Mouse (Mus musculus) neutrophil, adult 5-6 weeks (primary cell): ENCODE data around the gene Lztr1. TPM values are rescaled to one million over a fixed set of nuclear protein-coding genes. Genes with fewer than 3 reads are reported as not detected.
"Not testable (repeated sequence)": the region's sequence is repeated elsewhere in the genome, so short reads cannot be mapped to it uniquely, and the experiment has no call there.

Source experiments
- ATAC-seq: fragments of 151-379, 151-347 bp; 2 replicates; pipeline ENCODE4 v1.8.0; 2017; ENCODE audit warnings: mild to moderate bottlenecking, moderate TSS enrichment; ENCODE audit not compliant: insufficient number of reproducible peaks, poor library complexity, low FRiP score, severe bottlenecking; ENCODE audit errors: extremely low read depth
- total RNA-seq: library from RNA; stranded (forward); fragments of 200-1000 nt; gene quantifications from 2 replicates; pipeline ENCODE4 v1.2.3, GENCODE M21; 2017

Lztr1 gene
- total RNA-seq, 1 experiment from 2014 or later: 33.9 TPM

DNA sequence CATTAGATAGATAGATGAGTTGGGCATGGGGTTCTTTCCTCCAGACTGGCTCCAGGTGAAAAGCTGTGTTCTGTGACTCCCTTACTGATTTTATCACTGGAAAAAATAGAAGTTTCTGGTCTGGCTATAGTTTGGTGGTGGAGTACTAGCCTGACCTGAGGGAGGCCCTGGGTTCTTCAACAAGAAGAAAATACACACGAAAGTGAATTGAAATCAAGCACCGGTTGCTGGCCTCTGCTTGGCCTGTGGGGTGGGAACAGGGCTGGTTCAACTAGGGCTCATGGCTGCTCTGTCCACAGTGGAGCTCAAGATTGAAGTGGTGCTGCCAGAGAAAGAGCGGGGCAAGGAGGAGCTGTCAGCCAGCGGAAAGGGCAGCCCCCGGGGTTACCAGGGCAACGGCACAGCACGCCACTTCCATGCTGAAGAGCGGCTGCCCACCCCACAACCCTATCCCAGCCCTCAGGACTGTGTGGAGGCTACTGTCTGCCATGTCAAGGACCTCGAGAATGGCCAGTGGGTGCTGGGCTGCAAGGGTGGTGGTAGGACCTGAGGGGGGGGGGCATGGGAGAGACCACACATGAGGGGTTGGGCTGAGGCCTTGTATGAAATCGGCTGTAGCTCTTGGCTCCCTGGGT is 9.1 kb upstream of the Lztr1 start:
- ATAC-seq: no peak

DNA sequence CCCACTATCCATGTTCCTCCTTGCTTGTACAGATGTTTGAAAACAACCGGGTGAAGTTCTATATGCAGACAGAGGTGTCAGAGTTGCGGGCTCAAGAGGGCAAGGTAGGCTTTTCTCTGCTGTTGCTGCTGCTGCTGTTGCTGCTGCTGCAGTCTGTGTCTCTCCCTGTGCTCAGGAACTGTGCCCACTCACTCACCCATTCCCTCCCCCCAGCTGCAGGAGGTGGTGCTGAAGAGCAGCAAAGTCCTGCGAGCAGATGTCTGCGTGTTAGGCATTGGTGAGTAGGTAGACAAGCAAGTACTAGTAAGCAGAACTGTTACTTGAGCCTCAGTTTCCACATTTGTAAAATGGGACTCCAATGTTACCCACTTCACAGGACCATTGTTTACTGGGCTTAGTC is 5.8 kb upstream of the Lztr1 start:
- ATAC-seq: no peak

GRCm38 (mm10) chr16:17507018-17507552 is 1.4 kb upstream of the Lztr1 start:
- ATAC-seq: no peak

DNA sequence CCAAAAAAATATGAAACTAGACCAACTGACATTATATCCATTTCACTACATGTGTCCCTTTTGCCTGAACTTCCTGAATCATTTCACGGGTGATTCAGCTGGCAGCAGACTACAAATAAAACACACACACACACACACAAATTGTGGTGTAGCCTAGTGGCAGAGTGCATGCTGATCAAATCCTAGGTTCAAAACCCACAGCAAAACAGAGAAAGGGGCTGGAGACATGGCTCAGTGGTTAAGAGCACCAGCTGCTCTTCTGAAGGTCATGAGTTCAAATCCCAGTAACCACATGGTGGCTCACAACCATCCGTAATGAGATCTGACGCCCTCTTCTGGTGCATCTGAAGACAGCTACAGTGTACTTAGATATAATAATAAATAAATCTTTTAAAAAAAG is 457 bp upstream of the Lztr1 start:
- ATAC-seq: not testable (repeated sequence)

DNA sequence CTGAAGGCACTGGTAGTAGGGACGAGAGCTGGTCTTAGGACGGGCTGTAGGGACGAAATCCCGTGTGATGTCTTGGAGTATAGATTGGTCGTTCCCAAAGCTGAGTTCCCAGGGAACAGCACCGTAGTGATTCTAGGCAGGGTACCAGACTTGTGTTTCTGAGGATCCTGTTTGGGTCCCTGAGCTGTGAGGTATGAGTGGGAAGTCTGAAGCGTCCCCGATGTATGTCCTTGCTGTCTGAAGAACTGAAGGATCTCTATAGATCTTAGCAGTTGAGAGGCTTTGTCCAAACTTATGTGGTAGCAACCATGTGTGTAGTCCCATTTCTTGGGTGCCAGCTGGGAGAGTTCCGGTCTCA is 731 bp downstream of the Lztr1 start:
- no peak for ATAC-seq

GRCm38 (mm10) chr16:17510143-17510542 is 1.7 kb downstream of the Lztr1 start:
- ATAC-seq: no peak

- no peak for ATAC-seq
Observed at GRCm38 (mm10) chr16:17510686-17511085, 2.2 kb downstream of the Lztr1 start.

GRCm38 (mm10) chr16:17511431-17511830 is 2.9 kb downstream of the Lztr1 start:
- ATAC-seq: no peak

DNA sequence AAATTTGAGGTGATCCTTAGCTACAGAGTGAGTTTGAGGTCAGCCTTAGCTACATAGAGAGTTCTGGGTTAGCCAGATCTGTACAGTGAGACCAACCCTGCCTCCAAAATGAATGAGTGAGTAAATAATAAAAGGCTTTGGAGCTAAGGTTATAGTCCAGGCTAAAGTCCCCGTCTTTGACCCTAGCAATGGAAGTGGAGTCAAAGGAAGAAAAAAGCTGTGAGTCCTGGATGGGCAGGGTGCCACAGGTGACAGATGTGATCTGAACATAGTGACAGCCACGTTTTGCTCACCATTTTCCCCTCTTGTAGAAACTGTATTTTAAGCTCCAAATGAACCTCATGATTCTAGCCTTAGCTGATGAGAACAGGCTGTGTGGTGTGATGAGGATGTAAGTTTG is 10.4 kb downstream of the Lztr1 start:
- no peak for ATAC-seq

DNA sequence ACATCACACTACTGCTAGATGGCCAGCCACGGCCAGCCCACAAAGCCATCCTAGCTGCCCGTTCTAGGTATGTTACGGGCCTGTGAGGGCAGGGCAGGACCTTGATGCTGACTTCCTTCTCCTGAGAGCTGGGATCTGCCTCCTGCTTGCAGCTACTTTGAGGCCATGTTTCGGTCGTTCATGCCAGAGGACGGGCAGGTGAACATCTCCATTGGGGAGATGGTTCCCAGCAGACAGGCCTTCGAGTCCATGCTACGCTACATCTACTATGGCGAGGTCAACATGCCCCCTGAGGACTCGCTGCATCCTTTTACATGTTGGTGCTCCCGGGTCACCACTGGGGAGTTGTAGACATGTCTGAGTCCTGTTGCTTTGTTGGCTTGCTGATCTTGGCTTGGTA is 15.7 kb downstream of the Lztr1 start:
- ATAC-seq: no peak

DNA sequence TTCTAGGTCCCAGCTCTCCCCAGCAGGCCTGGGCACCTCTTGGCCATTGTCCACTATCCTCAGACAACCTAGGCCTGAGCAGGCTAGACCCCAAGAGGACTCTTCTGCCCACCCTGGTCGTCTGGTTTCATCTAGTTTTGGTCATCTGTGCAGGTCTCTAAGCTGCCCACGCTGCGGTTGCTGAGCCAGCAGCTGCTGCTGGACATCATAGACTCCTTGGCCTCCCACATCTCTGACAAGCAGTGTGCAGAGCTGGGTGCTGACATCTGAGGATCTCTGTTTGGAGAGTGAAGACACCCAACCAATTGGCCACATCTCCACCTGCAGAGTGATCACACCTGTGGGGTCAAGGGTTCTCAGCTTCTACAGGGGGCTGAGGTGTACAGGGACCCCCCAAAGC is 17.0 kb downstream of the Lztr1 start:
- ATAC-seq: no peak

DNA sequence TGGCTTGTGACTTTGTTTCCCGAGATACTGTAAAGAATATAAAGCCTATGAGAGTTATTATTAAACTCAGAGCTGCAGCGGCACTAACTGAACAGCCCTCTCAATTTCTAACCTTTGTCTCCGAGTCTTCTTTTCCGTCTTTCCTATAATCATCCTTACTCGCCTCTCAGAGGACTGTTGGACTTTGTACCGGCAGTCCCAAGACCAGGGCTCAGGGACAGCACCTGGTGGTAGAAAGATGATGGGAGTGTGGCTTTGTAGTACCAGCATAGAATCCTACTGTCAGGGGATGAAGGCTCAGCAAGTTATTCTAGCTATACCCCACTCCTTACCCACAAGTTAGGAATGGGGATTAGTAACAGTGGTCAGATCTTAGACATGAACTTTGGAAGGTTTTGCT is 17.7 kb downstream of the Lztr1 start:
- ATAC-seq: no peak

GRCm38 (mm10) chr16:17527606-17528005 is 19.1 kb downstream of the Lztr1 start:
- no peak for ATAC-seq

DNA sequence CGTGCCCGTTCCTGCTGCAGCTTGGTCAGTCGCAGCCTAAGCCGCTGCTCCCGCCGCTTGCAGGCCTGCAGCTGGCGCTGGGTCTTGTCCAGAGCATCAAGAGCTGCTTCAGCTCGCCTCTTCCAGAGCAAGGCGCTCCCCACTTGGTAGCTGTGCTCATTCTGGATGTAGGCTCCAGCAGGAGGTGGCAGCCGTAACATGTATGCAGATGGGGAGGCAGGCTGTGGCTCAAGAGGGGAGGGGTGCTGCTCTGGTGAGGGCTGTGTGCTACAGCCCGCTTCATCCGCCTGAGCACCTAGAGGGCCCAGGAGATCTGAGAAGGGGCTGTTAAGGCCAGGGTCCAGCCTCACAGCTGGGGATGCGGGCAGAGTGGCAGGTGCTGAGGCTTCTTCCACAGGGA is 19.8 kb downstream of the Lztr1 start:
- no peak for ATAC-seq

DNA sequence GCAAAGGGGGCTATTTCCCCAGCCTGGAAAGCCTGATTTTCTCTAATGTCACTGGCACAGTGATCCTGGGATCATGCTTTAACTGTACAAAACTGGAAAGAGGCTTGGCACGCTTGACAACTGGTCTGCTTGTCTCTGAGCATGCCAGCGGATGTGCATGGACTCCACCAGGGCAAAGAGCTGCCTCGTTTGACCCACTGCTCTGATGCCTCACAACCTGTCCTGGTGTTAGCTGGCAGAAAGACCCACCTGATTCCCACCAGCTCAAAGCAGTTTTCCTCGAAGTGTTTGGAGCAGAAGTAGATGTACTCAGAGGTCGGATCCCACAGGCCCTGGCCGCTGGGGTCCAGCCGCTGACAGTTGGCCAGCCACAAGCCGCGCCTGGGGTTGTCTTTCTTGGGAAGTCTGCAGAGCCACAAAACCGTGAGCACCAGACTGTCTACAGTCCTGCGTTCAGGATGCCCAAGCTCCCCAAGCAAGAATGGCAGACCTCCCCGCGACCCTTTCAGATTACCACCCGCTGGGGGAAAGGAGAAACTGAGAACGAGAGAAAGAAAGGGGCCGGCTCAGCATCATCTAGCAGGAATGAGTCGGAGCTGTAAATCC is 21.6 kb downstream of the Lztr1 start:
- ATAC-seq: no peak

DNA sequence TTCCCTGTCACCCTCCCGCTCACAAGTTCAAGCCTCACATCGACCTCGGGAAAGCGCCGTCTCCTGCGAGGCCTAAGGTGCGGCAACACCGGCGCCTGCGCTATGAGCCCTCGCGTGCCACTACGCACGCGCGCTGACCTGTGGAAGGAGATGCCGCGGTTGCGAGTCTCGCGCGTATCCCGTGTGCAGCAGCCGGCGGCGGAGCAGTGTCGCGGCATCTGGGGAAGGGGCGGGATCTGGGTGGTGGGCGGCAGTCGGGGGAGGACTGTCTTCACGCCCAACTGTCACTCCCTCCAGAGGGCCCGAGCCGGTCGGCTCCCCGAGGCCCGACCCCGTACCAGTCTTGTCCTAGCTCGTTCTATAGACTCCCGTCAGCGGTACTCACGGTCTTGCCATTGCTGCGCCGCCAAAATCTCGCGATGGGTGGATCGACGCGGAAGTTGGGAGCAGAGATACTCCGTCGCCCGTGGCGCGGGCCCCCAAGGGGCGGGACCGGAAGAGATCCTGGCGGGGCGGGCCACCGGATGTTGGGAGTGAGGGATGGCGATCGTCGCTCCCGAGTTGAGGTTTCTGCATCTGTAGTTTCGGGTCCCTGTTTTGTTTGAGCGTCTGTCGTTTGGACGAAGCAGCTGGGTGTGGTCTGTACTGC is 22.3 kb downstream of the Lztr1 start, which contains the start of gene Thap7:
Gene Thap7, minus strand, starts transcription at position 497 of the 649 bp plus-strand sequence.
- ATAC-seq: peak; percentile 78

DNA sequence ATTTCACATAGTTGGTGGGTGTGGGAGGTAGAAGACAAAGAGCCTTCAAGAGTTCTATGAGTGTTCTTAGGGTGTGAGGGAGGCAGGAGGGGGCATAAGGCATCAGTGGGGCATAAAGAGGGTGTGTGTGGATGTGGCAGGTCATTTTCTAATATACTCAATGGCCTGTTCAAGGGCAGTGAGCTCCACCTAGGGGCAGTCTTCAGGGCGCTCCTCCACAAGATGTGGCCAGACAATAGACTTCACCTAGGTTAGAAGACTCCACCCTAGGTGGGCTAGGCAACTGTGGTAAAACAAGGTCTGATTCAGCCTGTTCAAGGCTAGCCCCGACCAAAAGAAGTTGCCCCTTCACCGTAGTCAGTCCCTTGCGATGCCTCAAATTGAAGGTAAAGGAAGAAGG is 23.8 kb downstream of the Lztr1 start:
- ATAC-seq: no peak

DNA sequence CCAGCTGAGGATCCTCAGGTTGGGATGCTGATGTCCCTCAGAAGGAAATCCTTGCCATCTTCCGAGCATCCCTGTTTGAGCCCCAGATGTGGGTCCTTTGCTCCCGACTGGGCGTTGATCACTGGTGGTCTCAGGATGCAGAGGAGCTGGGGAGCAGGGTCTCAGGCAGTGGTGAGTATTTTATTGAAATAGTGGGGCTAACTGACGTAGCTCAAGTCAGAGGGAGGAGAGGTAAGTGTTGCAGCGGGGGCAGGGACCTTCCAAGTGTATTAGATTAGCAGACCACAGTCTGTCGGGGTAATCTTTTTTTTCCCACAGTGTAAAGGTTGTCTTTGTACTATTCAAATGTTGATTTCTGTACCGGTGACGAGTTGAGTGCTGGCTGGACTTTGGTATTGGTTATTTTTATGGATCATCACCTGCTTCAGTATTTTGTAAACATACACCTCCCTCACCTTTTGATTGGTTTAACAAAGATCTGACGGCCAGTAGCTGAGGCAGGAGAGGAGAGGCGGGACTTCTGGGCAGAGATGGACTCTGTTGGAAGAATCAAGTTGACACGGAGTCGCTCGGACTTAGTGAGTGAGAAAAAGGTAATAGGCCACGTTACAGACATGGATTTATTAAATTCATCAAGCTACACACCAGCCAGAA is 24.3 kb downstream of the Lztr1 start:
- ATAC-seq: no peak

- ATAC-seq: no peak
Observed at GRCm38 (mm10) chr16:17536584-17536983, 28.1 kb downstream of the Lztr1 start.

DNA sequence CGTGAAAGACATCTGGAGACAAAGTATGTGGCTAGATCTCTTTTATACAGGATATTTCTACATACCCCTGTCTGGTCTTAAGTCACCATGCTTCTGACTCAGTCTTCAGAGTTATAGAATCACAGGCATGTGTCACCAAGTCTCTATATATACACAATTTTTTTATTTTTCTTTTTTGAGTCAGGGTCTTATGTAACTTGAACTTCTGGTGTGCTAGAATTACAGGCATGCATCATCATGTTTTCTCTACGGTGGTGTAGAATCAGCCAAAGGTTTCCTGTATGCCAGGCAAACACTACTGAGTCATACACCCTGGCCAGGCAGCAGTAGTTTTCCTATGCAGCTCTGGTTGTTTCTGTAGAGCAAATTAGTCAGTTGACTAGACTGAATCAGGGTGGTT is 34.1 kb downstream of the Lztr1 start:
- no peak for ATAC-seq
